Mouse (Mus musculus): ENCODE measurements around the gene Vcam1.

GRCm38 (mm10) chr3:116129841-116130595, 530 bp upstream of the Vcam1 start:
- TF ChIP-seq CTCF (IDR thresholded peaks at IDR 0.05; ENCODE audit: low read depth, low read length) (no peak), POLR2A (IDR thresholded peaks at IDR 0.05; ENCODE audit: extremely low read depth, insufficient read depth, low read length) (no peak)
